Mouse (Mus musculus) cortical plate, adult 2 months (tissue): ENCODE results near the gene Aimp2.

Source experiments
- CTCF ChIP-seq: fragments of 200-500 bp; IDR thresholded peaks from 2 replicates; pipeline ENCODE4 v1.5.1; 2011; ENCODE audit warnings: mild to moderate bottlenecking, control low read depth, low read length; ENCODE audit not compliant: insufficient read depth; ENCODE audit errors: extremely low read depth
- POLR2A ChIP-seq: fragments of 200-500 bp; IDR thresholded peaks from 2 replicates; pipeline ENCODE4 v1.6.1; 2011; ENCODE audit warnings: mild to moderate bottlenecking, low read length, control low read depth; ENCODE audit not compliant: insufficient read depth; ENCODE audit errors: extremely low read depth

- TF ChIP-seq CTCF (no peak), POLR2A (no peak)
Observed at GRCm38 (mm10) chr5:143916221-143916620, 6.6 kb upstream of the Aimp2 start.
